Mouse (Mus musculus) liver, adult 2 months (tissue): ENCODE measurements around the gene Zfp748.

Source experiments
- CTCF ChIP-seq: fragments of 200-500 bp; IDR thresholded peaks from 2 replicates; pipeline ENCODE4 v1.5.1; 2011; ENCODE audit warnings: low read depth, low read length, control low read depth
- POLR2A ChIP-seq: fragments of 200-500 bp; IDR thresholded peaks from 2 replicates; pipeline ENCODE4 v1.6.1; 2011; ENCODE audit warnings: low read length, control low read depth; ENCODE audit not compliant: insufficient read depth; ENCODE audit errors: extremely low read depth

DNA sequence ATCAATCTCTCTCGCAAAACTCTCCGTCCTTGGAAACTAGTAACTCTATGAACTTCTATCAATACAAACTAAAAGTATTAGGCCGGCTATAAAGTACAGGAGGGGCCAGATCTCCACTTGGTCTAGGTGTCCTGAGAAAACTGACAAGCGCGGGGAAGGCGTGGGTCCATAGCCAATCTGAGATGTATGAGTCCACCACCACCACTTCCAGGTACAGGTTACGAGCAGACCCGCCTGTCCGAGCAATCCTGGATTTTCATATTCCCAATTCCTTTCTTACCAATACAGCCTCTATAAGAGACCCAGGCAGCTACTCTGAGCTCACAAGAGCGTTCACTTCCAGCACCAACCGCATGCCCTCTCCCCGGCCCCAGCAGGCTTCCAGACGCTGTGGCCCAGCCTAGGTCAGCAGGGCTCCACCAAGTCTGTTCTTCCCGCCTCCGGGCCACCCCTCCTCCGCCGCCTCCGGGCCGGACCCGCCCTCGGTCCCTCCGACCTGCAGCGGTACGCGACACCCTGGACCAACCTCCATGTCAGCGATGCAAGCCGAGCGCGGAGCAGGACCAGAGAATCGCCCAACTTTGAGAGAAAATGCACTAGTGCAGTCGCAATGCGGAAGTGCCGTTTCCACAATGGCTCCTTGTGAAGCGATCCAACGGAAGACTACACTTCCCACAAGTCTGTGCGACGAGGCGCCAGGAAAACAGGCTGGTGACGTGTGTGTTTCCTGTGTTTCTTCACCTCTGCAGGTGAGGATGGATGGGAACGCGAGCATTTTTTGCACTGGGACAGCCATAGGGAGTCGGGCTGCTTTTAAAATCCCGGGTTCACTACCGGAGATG lies 904 bp downstream of the Zfp748 start:
- TF ChIP-seq CTCF (no peak), POLR2A (no peak)
